Mouse (Mus musculus) forelimb bud, embryonic 11.5 days (tissue): ENCODE results near the gene Resf1.
"Not testable (repeated sequence)": the region's sequence is repeated elsewhere in the genome, so short reads cannot be mapped to it uniquely, and the experiment has no call there.

Experiments
- DNase-seq: peaks from one replicate; pipeline ENCODE4 v3.0.0-alpha.2; 2012; ENCODE audit warnings: low read depth, low spot score

Gene Resf1

GRCm38 (mm10) chr6:149308956-149309932 lies at the start of gene Resf1:
Resf1 (plus strand) TSS chr6:149309414.
- peak; percentile 87 for DNase-seq

GRCm38 (mm10) chr6:149260801-149261239 lies 48.4 kb upstream of the Resf1 start:
- DNase-seq, result no peak

GRCm38 (mm10) chr6:149267951-149268350 lies 41.3 kb upstream of the Resf1 start:
- DNase-seq, result no peak

- no peak for DNase-seq
Observed at GRCm38 (mm10) chr6:149278248-149278731, 30.9 kb upstream of the Resf1 start.

- DNase-seq, result no peak
Observed at GRCm38 (mm10) chr6:149278866-149279265, 30.3 kb upstream of the Resf1 start.

- DNase-seq, result no peak
Observed at GRCm38 (mm10) chr6:149280511-149280910, 28.7 kb upstream of the Resf1 start.

- not testable (repeated sequence) for DNase-seq
Observed at GRCm38 (mm10) chr6:149288190-149288589, 21.0 kb upstream of the Resf1 start.

- DNase-seq, result not testable (repeated sequence)
Observed at GRCm38 (mm10) chr6:149303231-149303630, 6.0 kb upstream of the Resf1 start.

GRCm38 (mm10) chr6:149307092-149307491 lies 2.1 kb upstream of the Resf1 start:
- DNase-seq, result no peak

- no peak for DNase-seq
Observed at GRCm38 (mm10) chr6:149307801-149308200, 1.4 kb upstream of the Resf1 start.

- DNase-seq, result no peak
Observed at GRCm38 (mm10) chr6:149310226-149310625, 1.0 kb downstream of the Resf1 start.

- no peak for DNase-seq
Observed at GRCm38 (mm10) chr6:149311044-149311443, 1.8 kb downstream of the Resf1 start.

- DNase-seq, result no peak
Observed at GRCm38 (mm10) chr6:149311778-149312177, 2.6 kb downstream of the Resf1 start.

GRCm38 (mm10) chr6:149312221-149312620 lies 3.0 kb downstream of the Resf1 start:
- no peak for DNase-seq

GRCm38 (mm10) chr6:149314918-149315317 lies 5.7 kb downstream of the Resf1 start:
- DNase-seq, result no peak

- DNase-seq, result no peak
Observed at GRCm38 (mm10) chr6:149323523-149324241, 14.5 kb downstream of the Resf1 start.

GRCm38 (mm10) chr6:149324242-149324633 lies 15.0 kb downstream of the Resf1 start:
- no peak for DNase-seq

- no peak for DNase-seq
Observed at GRCm38 (mm10) chr6:149329071-149329470, 19.9 kb downstream of the Resf1 start.

- no peak for DNase-seq
Observed at GRCm38 (mm10) chr6:149330332-149330731, 21.1 kb downstream of the Resf1 start.

- no peak for DNase-seq
Observed at GRCm38 (mm10) chr6:149333036-149333435, 23.8 kb downstream of the Resf1 start.

- DNase-seq, result no peak
Observed at GRCm38 (mm10) chr6:149337990-149338389, 28.8 kb downstream of the Resf1 start.

GRCm38 (mm10) chr6:149338622-149339021 lies 29.4 kb downstream of the Resf1 start:
- no peak for DNase-seq
